Mouse (Mus musculus) hindlimb bud, embryonic 11.5 days (tissue): ENCODE results near the gene Suox.
"Not testable (repeated sequence)": the region's sequence is repeated elsewhere in the genome, so short reads cannot be mapped to it uniquely, and the experiment has no call there.

Experiments used
- DNase-seq: peaks from one replicate; pipeline ENCODE4 v3.0.0-alpha.2; 2012; ENCODE audit warnings: low read depth, low spot score; ENCODE audit errors: extremely low spot score

The Suox gene

GRCm38 (mm10) chr10:128673763-128674468 lies at the start of gene Suox:
Gene Suox, minus strand, starts transcription at chr10:128674073.
- no peak for DNase-seq

- no peak for DNase-seq
Measured at GRCm38 (mm10) chr10:128715559-128716537, 42.0 kb upstream of the Suox start.

GRCm38 (mm10) chr10:128711318-128711717 lies 37.4 kb upstream of the Suox start:
- not testable (repeated sequence) for DNase-seq

- DNase-seq, result no peak
Measured at GRCm38 (mm10) chr10:128705317-128705693, 31.4 kb upstream of the Suox start.

GRCm38 (mm10) chr10:128704491-128705316 lies 30.8 kb upstream of the Suox start, which contains the start of gene Cdk2:
Gene Cdk2, minus strand, starts transcription at chr10:128705031.
- peak; percentile 67 for DNase-seq

- no peak for DNase-seq
Measured at GRCm38 (mm10) chr10:128703895-128704294, 30.0 kb upstream of the Suox start, which contains the start of gene Pmel. Gene Pmel, plus strand, starts transcription at chr10:128704195.

GRCm38 (mm10) chr10:128702328-128703007 lies 28.6 kb upstream of the Suox start:
- no peak for DNase-seq

- no peak for DNase-seq
Measured at GRCm38 (mm10) chr10:128700712-128701111, 26.8 kb upstream of the Suox start.

- DNase-seq, result no peak
Measured at GRCm38 (mm10) chr10:128699611-128700010, 25.7 kb upstream of the Suox start.

- DNase-seq, result no peak
Measured at GRCm38 (mm10) chr10:128699006-128699405, 25.1 kb upstream of the Suox start.

GRCm38 (mm10) chr10:128697072-128697725 lies 23.3 kb upstream of the Suox start:
- DNase-seq, result no peak

GRCm38 (mm10) chr10:128695992-128696807 lies 22.3 kb upstream of the Suox start, which contains the start of gene Rab5b:
Gene Rab5b, minus strand, starts transcription at chr10:128696264.
- DNase-seq, result peak; percentile 97

GRCm38 (mm10) chr10:128695411-128695991 lies 21.6 kb upstream of the Suox start:
- DNase-seq, result no peak

GRCm38 (mm10) chr10:128674469-128675008 lies 666 bp upstream of the Suox start:
- no peak for DNase-seq

- no peak for DNase-seq
Measured at GRCm38 (mm10) chr10:128671148-128671547, 2.7 kb downstream of the Suox start.

GRCm38 (mm10) chr10:128668790-128669672 lies 4.8 kb downstream of the Suox start:
- no peak for DNase-seq

- DNase-seq, result no peak
Measured at GRCm38 (mm10) chr10:128665806-128666205, 8.1 kb downstream of the Suox start.
